Mouse (Mus musculus): ENCODE data around the gene Panx2.

GRCm38 (mm10) chr15:89073993-89074603, 14.6 kb downstream of the Panx2 start:
- TF ChIP-seq MAX (IDR thresholded peaks at IDR 0.05; ENCODE audit: low read length) (no peak), CTCF (conservative IDR thresholded peaks at IDR 0.05 in 1 of 2, IDR thresholded peaks at IDR 0.05 in 1 of 2; ENCODE audit: low read depth in 2 of 2, low read length in 2 of 2) (no peak)
